Mouse (Mus musculus): ENCODE results near the gene Cabp1.

DNA sequence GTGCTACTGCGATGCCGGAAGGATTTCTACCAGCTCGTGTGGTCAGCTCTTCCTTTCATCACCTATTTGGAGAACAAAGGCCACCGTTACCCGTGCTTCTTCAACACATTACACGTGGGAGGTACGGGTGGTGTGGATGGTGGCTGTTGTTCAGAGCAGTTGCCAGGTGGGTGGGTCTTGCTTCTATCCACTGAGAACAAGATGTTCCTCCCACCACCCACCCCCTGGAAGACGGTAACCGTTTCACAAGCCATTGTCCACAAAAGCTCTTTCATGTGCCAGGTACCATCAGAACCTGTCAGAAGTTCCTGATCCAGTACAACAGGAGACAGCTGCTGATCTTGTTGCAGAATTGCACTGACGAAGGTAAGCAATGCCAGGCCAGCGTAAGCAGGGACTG, 46.0 kb upstream of the Cabp1 start:
- TF ChIP-seq CTCF (IDR thresholded peaks at IDR 0.05) (no peak), EP300 (IDR thresholded peaks at IDR 0.05) (no peak)
